Mouse (Mus musculus) retina, adult 2 months (tissue): ENCODE data around the gene Nrxn3.

Source experiments
- DNase-seq: peaks from one replicate; pipeline ENCODE4 v3.0.0-alpha.2; 2012; ENCODE audit warnings: low read depth, low spot score

Nrxn3 gene

GRCm38 (mm10) chr12:89940746-89941145 is 1218.1 kb downstream of the Nrxn3 start:
- DNase-seq, result no peak

GRCm38 (mm10) chr12:89945911-89946502 is 1223.3 kb downstream of the Nrxn3 start:
- DNase-seq, result no peak

- no peak for DNase-seq
These were observed 1223.8 kb downstream of the Nrxn3 start for GRCm38 (mm10) chr12:89946522-89946921.

GRCm38 (mm10) chr12:89953237-89953636 is 1230.6 kb downstream of the Nrxn3 start:
- DNase-seq, result no peak

GRCm38 (mm10) chr12:89953649-89954048 is 1231.0 kb downstream of the Nrxn3 start:
- DNase-seq, result no peak

GRCm38 (mm10) chr12:89954441-89955070 is 1231.9 kb downstream of the Nrxn3 start:
- DNase-seq, result no peak

- DNase-seq, result no peak
These were observed 1240.4 kb downstream of the Nrxn3 start for GRCm38 (mm10) chr12:89963073-89963472.

- no peak for DNase-seq
These were observed 1254.0 kb downstream of the Nrxn3 start for GRCm38 (mm10) chr12:89976648-89977047.

- DNase-seq, result no peak
These were observed 1254.8 kb downstream of the Nrxn3 start for GRCm38 (mm10) chr12:89977479-89977878.

- DNase-seq, result no peak
These were observed 1256.5 kb downstream of the Nrxn3 start for GRCm38 (mm10) chr12:89979190-89979589.

GRCm38 (mm10) chr12:89982445-89982844 is 1259.8 kb downstream of the Nrxn3 start:
- no peak for DNase-seq

GRCm38 (mm10) chr12:89983399-89983798 is 1260.7 kb downstream of the Nrxn3 start:
- DNase-seq, result no peak

- DNase-seq, result no peak
These were observed 1263.5 kb downstream of the Nrxn3 start for GRCm38 (mm10) chr12:89986219-89986618.

GRCm38 (mm10) chr12:89993273-89993672 is 1270.6 kb downstream of the Nrxn3 start:
- no peak for DNase-seq

- no peak for DNase-seq
These were observed 1272.7 kb downstream of the Nrxn3 start for GRCm38 (mm10) chr12:89995392-89995791.

GRCm38 (mm10) chr12:90010280-90010679 is 1287.6 kb downstream of the Nrxn3 start:
- no peak for DNase-seq

GRCm38 (mm10) chr12:90013958-90014357 is 1291.3 kb downstream of the Nrxn3 start:
- DNase-seq, result no peak

GRCm38 (mm10) chr12:90027023-90027422 is 1304.3 kb downstream of the Nrxn3 start:
- DNase-seq, result no peak

- DNase-seq, result no peak
These were observed 1318.4 kb downstream of the Nrxn3 start for GRCm38 (mm10) chr12:90041038-90041437.

GRCm38 (mm10) chr12:90056256-90056655 is 1333.6 kb downstream of the Nrxn3 start:
- DNase-seq, result no peak

- no peak for DNase-seq
These were observed 1337.1 kb downstream of the Nrxn3 start for GRCm38 (mm10) chr12:90059786-90060185.

GRCm38 (mm10) chr12:90061312-90061711 is 1338.6 kb downstream of the Nrxn3 start:
- DNase-seq, result no peak

- DNase-seq, result no peak
These were observed 1339.5 kb downstream of the Nrxn3 start for GRCm38 (mm10) chr12:90062219-90062618.

GRCm38 (mm10) chr12:90063443-90063842 is 1340.8 kb downstream of the Nrxn3 start:
- DNase-seq, result no peak
